Mouse (Mus musculus): ENCODE results near the gene Inpp5k.

DNA sequence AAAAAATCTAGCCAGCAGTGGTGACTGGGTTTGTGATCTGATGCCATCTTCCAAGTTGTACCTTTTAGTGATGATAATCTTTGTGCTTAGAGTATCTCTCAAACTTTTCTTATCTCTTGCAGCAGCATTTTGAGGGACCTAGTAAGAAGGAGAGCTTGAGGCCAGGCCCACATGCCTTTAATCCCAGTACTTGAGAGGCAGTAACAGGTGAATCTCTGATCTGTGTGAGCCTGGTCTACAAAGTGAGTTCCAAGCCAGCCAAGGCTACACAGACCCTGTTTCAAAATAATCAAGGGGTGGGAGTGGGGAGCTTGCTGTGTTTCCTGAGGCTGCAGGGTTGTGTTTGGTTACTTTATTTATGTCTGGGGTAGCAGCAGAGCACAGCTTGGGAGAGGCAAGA lies 60.3 kb downstream of the Inpp5k start:
- TF ChIP-seq CTCF (IDR thresholded peaks at IDR 0.05) = no peak
- TF ChIP-seq EP300 (IDR thresholded peaks at IDR 0.05) = no peak

Measured in lung, postnatal 0 days (tissue).